Mouse (Mus musculus) forebrain, embryonic 15.5 days (tissue): ENCODE data around the gene Pdlim4. TPM values are rescaled to one million over a fixed set of nuclear protein-coding genes. Genes with fewer than 3 reads are reported as not detected.
"Not testable (repeated sequence)": the region's sequence is repeated elsewhere in the genome, so short reads cannot be mapped to it uniquely, and the experiment has no call there.

Experiments
- ATAC-seq: fragments of 200-750 bp; cut with Nextera tagmentation; replicated peaks from 2 replicates; pipeline ENCODE4 v1.8.0; 2017; ENCODE audit warnings: mild to moderate bottlenecking, moderate TSS enrichment, moderate library complexity
- H3K27ac ChIP-seq: fragments of 300-500 bp; sonication (generic); replicated peaks from 2 replicates; pipeline ENCODE4 v1.5.1; 2015; ENCODE audit warnings: mild to moderate bottlenecking, inconsistent platforms
- H3K27me3 ChIP-seq: fragments of 300-500 bp; sonication (generic); 2 replicates; pipeline ENCODE4 v1.6.1; 2015; ENCODE audit warnings: inconsistent platforms
- H3K36me3 ChIP-seq: fragments of 300-500 bp; sonication (generic); 2 replicates; pipeline ENCODE4 v1.6.1; 2015; ENCODE audit warnings: mild to moderate bottlenecking, inconsistent platforms
- H3K4me1 ChIP-seq: fragments of 300-500 bp; sonication (generic); 2 replicates; pipeline ENCODE4 v1.6.1; 2015; ENCODE audit warnings: inconsistent platforms
- H3K4me2 ChIP-seq: fragments of 300-500 bp; sonication (generic); replicated peaks from 2 replicates; pipeline ENCODE4 v1.6.1; 2015; ENCODE audit warnings: mild to moderate bottlenecking, inconsistent platforms
- H3K4me3 ChIP-seq: fragments of 300-500 bp; sonication (generic); 2 replicates; pipeline ENCODE4 v1.5.1; 2015; ENCODE audit warnings: mild to moderate bottlenecking, inconsistent platforms
- H3K9ac ChIP-seq: fragments of 300-500 bp; sonication (generic); replicated peaks from 2 replicates; pipeline ENCODE4 v1.6.1; 2015; ENCODE audit warnings: mild to moderate bottlenecking, inconsistent platforms
- H3K9me3 ChIP-seq: fragments of 300-500 bp; sonication (generic); 2 replicates; pipeline ENCODE4 v1.6.1; 2016; ENCODE audit warnings: inconsistent platforms
- WGBS: fragments of 180-500 bp; shearing (Covaris S2); methylation state at CpG from one replicate; pipeline ENCODE4 v1.1.7; 2015; ENCODE audit warnings: mixed read lengths; 5-methylcytosine and 5-hydroxymethylcytosine counted together
- polyA plus RNA-seq: library from polyadenylated mRNA; unstranded; fragments of >200 nt; fragmentation: Nextera tagmentation; extraction: Ambion mirVana; gene quantifications from 2 replicates; pipeline ENCODE4 v1.2.1, GENCODE M21; 2015

Gene Pdlim4
- polyA plus RNA-seq, 1 experiment from 2014 or later = 42.8 TPM

GRCm38 (mm10) chr11:54026491-54027041 is 42.2 kb downstream of the Pdlim4 start:
- ATAC-seq = no peak
- peaks cover 13% of the 10 kb centered on the region for H3K4me1 ChIP-seq
- no peaks in the 10 kb centered on the region for H3K36me3 ChIP-seq
- no peak overlapping the region for H3K27ac ChIP-seq
- no peak overlapping the region for H3K9ac ChIP-seq
- no peaks in the 10 kb centered on the region for H3K9me3 ChIP-seq
- peaks cover 7% of the 10 kb centered on the region; the same call in 1 of the 2 replicates for H3K27me3 ChIP-seq
- no peak overlapping the region for H3K4me2 ChIP-seq
- no peak overlapping the region for H3K4me3 ChIP-seq
- 92% methylated on average over 1 of the region's 1 CpGs for WGBS

GRCm38 (mm10) chr11:54021396-54022093 is 47.3 kb downstream of the Pdlim4 start:
- Histone ChIP-seq H3K27me3 (no peaks in the 10 kb centered on the region), H3K27ac (no peak overlapping the region), H3K4me1 (no peaks in the 10 kb centered on the region), H3K4me3 (no peak overlapping the region), H3K36me3 (no peaks in the 10 kb centered on the region), H3K9ac (no peak overlapping the region), H3K9me3 (no peaks in the 10 kb centered on the region), H3K4me2 (no peak overlapping the region)
- ATAC-seq = no peak
- WGBS = 86% methylated on average over 5 of the region's 5 CpGs

DNA sequence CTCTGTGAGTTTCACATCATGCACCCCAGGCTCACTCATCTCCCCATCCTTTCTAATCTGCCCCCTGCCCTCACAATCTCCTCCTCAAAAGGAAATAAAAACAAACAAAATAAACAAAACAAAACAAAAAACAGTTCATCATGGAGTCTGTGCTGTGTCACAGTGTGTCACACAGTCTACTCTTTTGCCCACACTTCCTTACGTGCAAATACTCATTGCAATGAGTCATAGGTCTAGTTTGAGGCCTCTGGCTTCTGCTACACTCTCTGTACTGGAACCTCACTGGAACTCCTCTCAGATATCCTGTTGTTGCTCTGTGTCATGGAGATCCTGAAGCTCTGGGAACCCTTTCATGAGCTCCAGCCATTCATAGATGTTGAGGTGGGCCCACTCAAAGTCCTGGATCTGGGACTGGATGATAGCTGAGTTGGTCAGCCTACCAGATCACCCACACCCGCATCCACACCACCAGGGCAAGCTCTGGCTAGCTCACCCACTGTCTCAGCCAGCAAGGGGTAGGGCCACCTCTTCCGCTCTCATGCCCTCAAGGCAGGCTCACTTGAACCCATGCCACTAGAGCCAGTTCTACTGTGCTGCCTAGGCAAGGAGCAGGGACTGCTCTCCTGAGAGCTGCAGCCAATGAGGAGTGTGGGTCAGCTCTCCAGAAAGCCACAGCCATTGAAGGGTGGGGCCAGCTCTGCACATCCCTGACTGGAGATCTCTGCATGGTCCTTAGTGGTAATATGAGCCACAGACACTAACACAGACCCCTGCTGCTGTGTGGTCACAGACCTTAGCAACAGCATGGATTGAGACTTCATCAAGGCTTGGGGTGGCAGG is 49.7 kb downstream of the Pdlim4 start:
- H3K36me3 ChIP-seq = no peaks in the 10 kb centered on the region

GRCm38 (mm10) chr11:54017596-54017995 is 51.2 kb downstream of the Pdlim4 start:
- Histone ChIP-seq H3K9ac (no peak overlapping the region), H3K4me3 (no peak overlapping the region), H3K27me3 (no peaks in the 10 kb centered on the region), H3K4me1 (no peaks in the 10 kb centered on the region), H3K9me3 (no peaks in the 10 kb centered on the region), H3K4me2 (no peak overlapping the region), H3K36me3 (no peaks in the 10 kb centered on the region), H3K27ac (no peak overlapping the region)
- no peak for ATAC-seq
- WGBS = 49% methylated on average over 4 of the region's 4 CpGs

More for the DNA sequence above, 49.7 kb downstream of the Pdlim4 start:
- Histone ChIP-seq H3K4me1 (no peaks in the 10 kb centered on the region), H3K27ac (no peak overlapping the region), H3K27me3 (no peaks in the 10 kb centered on the region), H3K4me3 (no peak overlapping the region), H3K9ac (no peak overlapping the region), H3K4me2 (no peak overlapping the region), H3K9me3 (no peaks in the 10 kb centered on the region)
- ATAC-seq = no peak
- WGBS = 87% methylated on average over 3 of the region's 3 CpGs

DNA sequence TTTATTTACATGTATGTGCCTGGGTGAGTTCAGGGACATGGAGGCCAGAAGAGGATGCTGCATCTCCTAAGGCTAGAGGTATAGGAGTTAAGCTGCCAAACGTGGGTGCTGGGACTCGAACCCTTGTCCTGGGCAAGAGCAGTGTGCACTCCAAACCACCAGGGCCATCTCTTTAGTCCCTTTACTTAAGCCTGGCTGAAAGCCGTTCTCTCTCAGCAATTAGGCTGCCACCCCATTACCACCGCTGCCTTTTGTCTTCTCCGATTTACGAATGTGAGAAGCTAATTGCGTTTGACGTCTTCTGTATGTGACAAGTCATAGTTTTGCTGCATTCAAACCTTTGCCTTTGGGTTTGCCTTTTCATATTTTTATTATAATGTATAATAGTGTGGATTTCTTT is 52.8 kb downstream of the Pdlim4 start:
- Histone ChIP-seq H3K27ac (no peak overlapping the region), H3K27me3 (no peaks in the 10 kb centered on the region), H3K4me3 (no peak overlapping the region), H3K4me2 (no peak overlapping the region), H3K9ac (no peak overlapping the region), H3K4me1 (no peaks in the 10 kb centered on the region), H3K36me3 (no peaks in the 10 kb centered on the region), H3K9me3 (no peaks in the 10 kb centered on the region)
- no peak for ATAC-seq
- 42% methylated on average over 8 of the region's 8 CpGs for WGBS

GRCm38 (mm10) chr11:54012961-54013360 is 55.9 kb downstream of the Pdlim4 start:
- no peak for ATAC-seq
- 79% methylated on average over 5 of the region's 5 CpGs for WGBS
- H3K9me3 ChIP-seq = no peaks in the 10 kb centered on the region

DNA sequence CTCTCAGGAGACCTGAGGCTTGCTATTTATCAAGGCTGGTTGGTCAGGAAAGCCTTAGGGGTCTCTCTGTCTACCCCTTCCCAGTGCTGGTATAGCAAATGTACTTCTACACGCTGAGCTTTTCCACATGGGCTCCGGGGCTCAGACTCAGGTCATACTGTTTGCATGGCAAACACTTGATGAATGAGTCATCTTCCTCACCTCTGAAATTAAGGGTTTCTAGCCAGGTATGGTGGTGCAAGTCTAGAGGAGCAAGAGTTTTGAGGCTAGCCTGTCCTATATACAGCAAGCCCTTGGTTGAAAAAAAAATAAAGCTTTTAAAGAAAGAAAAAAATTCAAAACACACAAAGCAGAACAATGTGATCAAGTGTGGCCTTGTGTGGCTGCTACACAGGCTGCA is 57.6 kb downstream of the Pdlim4 start:
- no peak for ATAC-seq
- H3K4me1 ChIP-seq = no peaks in the 10 kb centered on the region
- H3K9me3 ChIP-seq = no peaks in the 10 kb centered on the region
- H3K4me3 ChIP-seq = no peak overlapping the region
- H3K9ac ChIP-seq = no peak overlapping the region
- no peaks in the 10 kb centered on the region for H3K36me3 ChIP-seq
- no peak overlapping the region for H3K4me2 ChIP-seq
- 95% methylated on average over 2 of the region's 2 CpGs for WGBS
- H3K27me3 ChIP-seq = no peaks in the 10 kb centered on the region
- H3K27ac ChIP-seq = no peak overlapping the region

More at GRCm38 (mm10) chr11:54012961-54013360, 55.9 kb downstream of the Pdlim4 start:
- Histone ChIP-seq H3K36me3 (no peaks in the 10 kb centered on the region), H3K4me1 (no peaks in the 10 kb centered on the region), H3K4me2 (no peak overlapping the region), H3K27me3 (no peaks in the 10 kb centered on the region), H3K27ac (no peak overlapping the region), H3K9ac (no peak overlapping the region), H3K4me3 (no peak overlapping the region)

- no peaks in the 10 kb centered on the region for H3K4me1 ChIP-seq
- H3K9ac ChIP-seq = no peak overlapping the region
- H3K36me3 ChIP-seq = no peaks in the 10 kb centered on the region
- no peaks in the 10 kb centered on the region for H3K9me3 ChIP-seq
- no peak overlapping the region for H3K4me2 ChIP-seq
- no peak overlapping the region for H3K4me3 ChIP-seq
- 77% methylated on average over 10 of the region's 10 CpGs for WGBS
- H3K27ac ChIP-seq = no peak overlapping the region
- ATAC-seq = no peak
- H3K27me3 ChIP-seq = no peaks in the 10 kb centered on the region
Observed at GRCm38 (mm10) chr11:54008416-54008920, 60.3 kb downstream of the Pdlim4 start.

GRCm38 (mm10) chr11:54007717-54008116 is 61.1 kb downstream of the Pdlim4 start:
- H3K9me3 ChIP-seq = no peaks in the 10 kb centered on the region
- H3K27me3 ChIP-seq = no peaks in the 10 kb centered on the region
- no peak overlapping the region for H3K9ac ChIP-seq
- ATAC-seq = no peak
- no peak overlapping the region for H3K4me3 ChIP-seq
- H3K4me1 ChIP-seq = no peaks in the 10 kb centered on the region
- H3K27ac ChIP-seq = no peak overlapping the region
- H3K4me2 ChIP-seq = no peak overlapping the region
- no peaks in the 10 kb centered on the region for H3K36me3 ChIP-seq
- 80% methylated on average over 11 of the region's 11 CpGs for WGBS

- Histone ChIP-seq H3K27ac (no peak overlapping the region), H3K9me3 (no peaks in the 10 kb centered on the region), H3K4me1 (no peaks in the 10 kb centered on the region), H3K27me3 (no peaks in the 10 kb centered on the region), H3K4me3 (no peak overlapping the region), H3K9ac (no peak overlapping the region), H3K4me2 (no peak overlapping the region), H3K36me3 (no peaks in the 10 kb centered on the region)
- 79% methylated on average over 4 of the region's 4 CpGs for WGBS
- no peak for ATAC-seq
Observed at GRCm38 (mm10) chr11:54006901-54007300, 61.9 kb downstream of the Pdlim4 start.

- not testable (repeated sequence) for H3K4me2 ChIP-seq, H3K4me1 ChIP-seq, H3K9ac ChIP-seq, H3K4me3 ChIP-seq, H3K27me3 ChIP-seq, ATAC-seq, H3K27ac ChIP-seq, H3K36me3 ChIP-seq, H3K9me3 ChIP-seq
- 81% methylated on average over 5 of the region's 5 CpGs for WGBS
Observed at GRCm38 (mm10) chr11:54006362-54006761, 62.5 kb downstream of the Pdlim4 start.
